Mouse (Mus musculus) embryonic facial prominence, embryonic 13.5 days (tissue): ENCODE measurements at regions not wholly inside any gene's neighbourhood (a gene's known extent, or its start where the extent isn't known, plus 50 kb on each side); places are given as distances from the start of the nearest gene placed in this dataset.
"Not testable (repeated sequence)": the region's sequence is repeated elsewhere in the genome, so short reads cannot be mapped to it uniquely, and the experiment has no call there.

Experiments
- ATAC-seq: fragments of 200-750 bp; cut with Nextera tagmentation; 2 replicates; pipeline ENCODE4 v1.8.0; 2017; ENCODE audit warnings: low read depth; ENCODE audit not compliant: insufficient number of reproducible peaks, insufficient read depth, low FRiP score, low TSS enrichment
- H3K27ac ChIP-seq: fragments of 300-500 bp; sonication (generic); 2 replicates; pipeline ENCODE4 v1.5.1; 2015; ENCODE audit warnings: moderate library complexity, mild to moderate bottlenecking, inconsistent platforms
- H3K27me3 ChIP-seq: fragments of 300-500 bp; sonication (generic); 2 replicates; pipeline ENCODE4 v1.6.1; 2015; ENCODE audit warnings: mild to moderate bottlenecking, inconsistent platforms
- H3K36me3 ChIP-seq: fragments of 300-500 bp; sonication (generic); 2 replicates; pipeline ENCODE4 v1.6.1; 2015; ENCODE audit warnings: mild to moderate bottlenecking, inconsistent platforms
- H3K4me1 ChIP-seq: fragments of 300-500 bp; sonication (generic); 2 replicates; pipeline ENCODE4 v1.6.1; 2015; ENCODE audit warnings: inconsistent platforms
- H3K4me2 ChIP-seq: fragments of 300-500 bp; sonication (generic); 2 replicates; pipeline ENCODE4 v1.6.1; 2015; ENCODE audit warnings: moderate library complexity, mild to moderate bottlenecking, inconsistent platforms
- H3K4me3 ChIP-seq: fragments of 300-500 bp; sonication (generic); 2 replicates; pipeline ENCODE4 v1.5.1; 2015; ENCODE audit warnings: mild to moderate bottlenecking, inconsistent platforms
- H3K9ac ChIP-seq: fragments of 300-500 bp; sonication (generic); 2 replicates; pipeline ENCODE4 v1.6.1; 2015; ENCODE audit warnings: mild to moderate bottlenecking, inconsistent platforms
- H3K9me3 ChIP-seq: fragments of 300-500 bp; sonication (generic); 2 replicates; pipeline ENCODE4 v1.6.1; 2016; ENCODE audit warnings: inconsistent platforms
- WGBS: fragments of 180-500 bp; shearing (Covaris S2); methylation state at CpG from one replicate; pipeline ENCODE4 v1.1.7; 2015; ENCODE audit warnings: mixed read lengths; 5-methylcytosine and 5-hydroxymethylcytosine counted together

DNA sequence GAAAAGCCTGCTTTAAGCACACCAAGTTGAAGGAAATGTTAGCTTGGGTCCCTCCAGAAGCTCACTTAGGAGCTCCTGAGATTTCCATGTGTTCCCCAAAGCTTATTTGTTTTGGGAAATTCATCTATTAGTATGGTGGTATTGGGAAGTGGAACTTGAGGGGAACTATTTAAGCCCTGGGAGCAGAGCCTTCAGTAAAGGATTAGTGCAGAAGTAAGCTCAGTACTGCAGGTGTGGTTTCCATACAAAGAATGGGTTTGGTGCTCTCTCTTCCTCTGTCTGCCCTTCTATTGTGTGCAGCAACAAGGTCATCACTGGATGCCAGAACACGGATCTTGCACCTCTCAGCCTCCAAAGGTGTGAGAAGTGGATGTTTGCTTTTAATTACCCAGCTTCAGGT is 57.2 kb downstream of the Foxa2 start:
- H3K36me3 ChIP-seq = no peaks in the 10 kb centered on the region
- H3K4me2 ChIP-seq = no peak overlapping the region
- no peak for ATAC-seq

DNA sequence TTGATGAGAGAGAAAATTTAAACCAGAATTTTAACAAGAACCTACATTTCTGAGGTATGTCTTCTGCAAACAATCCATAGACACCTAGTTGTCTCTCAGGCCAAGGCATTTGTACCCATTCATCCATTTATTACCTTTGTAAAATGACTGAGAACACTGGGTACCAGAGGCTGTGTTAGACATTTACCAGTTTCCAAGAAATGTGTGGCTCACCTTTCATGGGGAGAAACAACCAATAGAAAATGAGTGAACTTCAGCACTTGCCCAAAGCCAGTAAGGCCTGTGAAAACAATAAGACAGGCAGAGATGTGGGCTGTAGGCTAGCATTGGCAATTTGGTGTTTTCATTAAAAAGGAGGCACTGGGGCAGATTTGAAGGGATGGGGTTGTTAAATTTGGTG is 58.2 kb downstream of the Foxa2 start:
- Histone ChIP-seq H3K27me3 (no peaks in the 10 kb centered on the region), H3K4me3 (no peak overlapping the region), H3K4me1 (no peaks in the 10 kb centered on the region), H3K4me2 (no peak overlapping the region), H3K27ac (no peak overlapping the region), H3K36me3 (no peaks in the 10 kb centered on the region), H3K9me3 (no peaks in the 10 kb centered on the region), H3K9ac (no peak overlapping the region)
- ATAC-seq = no peak

More for the DNA sequence above, 57.2 kb downstream of the Foxa2 start:
- Histone ChIP-seq H3K9ac (no peak overlapping the region), H3K27ac (no peak overlapping the region), H3K4me1 (no peaks in the 10 kb centered on the region), H3K9me3 (no peaks in the 10 kb centered on the region), H3K27me3 (no peaks in the 10 kb centered on the region), H3K4me3 (no peak overlapping the region)
- WGBS = 58% methylated on average over 1 of the region's 1 CpGs

DNA sequence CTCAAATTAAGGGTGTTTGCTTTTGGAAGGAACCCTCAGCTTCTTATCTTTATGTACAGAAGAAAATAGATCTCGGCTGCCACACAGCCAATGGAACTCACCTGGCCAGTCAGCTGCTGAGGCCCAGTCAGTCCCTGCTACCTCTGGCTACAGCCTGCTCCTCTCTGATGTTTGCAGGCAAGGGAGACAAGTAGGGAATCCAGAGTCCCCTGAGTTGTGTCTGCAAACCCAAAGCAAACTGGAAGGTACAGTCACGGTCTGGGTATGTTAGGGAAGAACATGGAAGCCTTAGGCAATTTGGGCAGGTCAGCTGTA is 61.6 kb downstream of the Foxa2 start:
- Histone ChIP-seq H3K4me3 (no peak overlapping the region), H3K4me2 (no peak overlapping the region), H3K4me1 (no peaks in the 10 kb centered on the region), H3K9me3 (no peaks in the 10 kb centered on the region), H3K9ac (no peak overlapping the region), H3K27me3 (no peaks in the 10 kb centered on the region), H3K36me3 (no peaks in the 10 kb centered on the region), H3K27ac (no peak overlapping the region)
- 74% methylated on average over 2 of the region's 2 CpGs for WGBS
- ATAC-seq = no peak

DNA sequence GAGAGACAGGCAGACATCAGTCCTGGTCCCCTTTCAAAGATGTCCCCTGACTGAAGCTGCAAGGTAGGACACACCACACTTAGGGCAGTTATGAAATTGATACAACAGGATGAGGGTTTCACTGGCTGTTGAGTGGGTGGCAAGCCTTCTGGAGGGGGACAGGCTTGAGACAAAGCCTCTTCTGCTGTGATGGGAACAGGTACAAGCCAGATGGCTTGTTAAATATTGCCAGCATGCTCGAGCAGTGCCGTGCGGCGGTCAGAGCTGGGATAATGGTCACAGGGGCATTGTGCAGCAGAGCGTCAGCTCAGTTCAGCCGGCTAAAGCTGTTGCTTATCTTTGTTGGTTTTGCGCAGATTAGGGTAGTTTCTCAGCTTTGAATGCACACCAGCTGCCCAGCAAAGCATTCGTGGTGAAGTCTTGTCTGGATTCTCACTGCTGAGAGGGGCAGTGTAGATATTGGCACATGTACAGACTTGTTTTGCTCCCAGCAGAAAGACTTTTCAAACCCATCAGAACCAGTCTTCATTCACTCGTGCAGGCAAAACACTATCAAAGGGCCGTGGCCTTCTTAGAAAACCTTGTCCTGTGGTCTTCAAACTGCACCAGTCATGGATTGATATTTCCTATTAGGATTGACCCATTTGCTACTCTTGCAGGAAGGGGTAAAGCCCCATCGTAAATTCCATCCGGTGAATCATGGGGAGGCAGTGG is 62.1 kb downstream of the Foxa2 start:
- no peaks in the 10 kb centered on the region for H3K4me1 ChIP-seq
- H3K4me3 ChIP-seq = no peak overlapping the region
- H3K27me3 ChIP-seq = no peaks in the 10 kb centered on the region
- no peak overlapping the region for H3K27ac ChIP-seq
- H3K9ac ChIP-seq = no peak overlapping the region
- no peaks in the 10 kb centered on the region for H3K9me3 ChIP-seq
- H3K4me2 ChIP-seq = no peak overlapping the region
- no peak for ATAC-seq
- 73% methylated on average over 12 of the region's 12 CpGs for WGBS
- H3K36me3 ChIP-seq = no peaks in the 10 kb centered on the region

- Histone ChIP-seq H3K27me3 (no peaks in the 10 kb centered on the region), H3K36me3 (no peaks in the 10 kb centered on the region), H3K4me3 (no peak overlapping the region), H3K9me3 (no peaks in the 10 kb centered on the region), H3K4me1 (no peaks in the 10 kb centered on the region), H3K9ac (no peak overlapping the region), H3K4me2 (no peak overlapping the region), H3K27ac (no peak overlapping the region)
- ATAC-seq = no peak
- WGBS = 69% methylated on average over 6 of the region's 6 CpGs
Observed at GRCm38 (mm10) chr2:147980929-147981479, 65.8 kb downstream of the Foxa2 start.

DNA sequence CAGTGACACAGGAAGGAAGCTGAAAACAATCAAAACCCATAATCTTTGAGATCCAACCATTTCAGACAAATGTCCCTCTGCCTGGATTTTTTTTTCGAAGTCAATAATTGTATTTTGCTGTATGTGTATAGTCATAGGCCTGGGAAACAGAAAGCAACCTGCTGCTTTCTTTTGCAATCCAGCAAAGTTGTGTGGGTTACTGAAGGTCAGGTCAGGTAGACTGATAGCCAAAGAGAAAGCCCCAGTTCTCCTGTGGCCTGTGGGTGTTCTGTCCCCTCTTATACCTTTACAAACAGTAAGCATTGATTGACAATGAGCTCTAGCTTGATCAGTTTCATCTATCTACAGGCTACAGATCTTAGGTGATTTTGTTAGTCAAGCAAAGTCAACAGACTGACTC is 66.4 kb downstream of the Foxa2 start:
- Histone ChIP-seq H3K36me3 (no peaks in the 10 kb centered on the region), H3K4me3 (no peak overlapping the region), H3K9me3 (no peaks in the 10 kb centered on the region), H3K27ac (no peak overlapping the region), H3K4me1 (no peaks in the 10 kb centered on the region), H3K4me2 (no peak overlapping the region), H3K9ac (no peak overlapping the region), H3K27me3 (no peaks in the 10 kb centered on the region)
- 88% methylated on average over 1 of the region's 1 CpGs for WGBS
- no peak for ATAC-seq

DNA sequence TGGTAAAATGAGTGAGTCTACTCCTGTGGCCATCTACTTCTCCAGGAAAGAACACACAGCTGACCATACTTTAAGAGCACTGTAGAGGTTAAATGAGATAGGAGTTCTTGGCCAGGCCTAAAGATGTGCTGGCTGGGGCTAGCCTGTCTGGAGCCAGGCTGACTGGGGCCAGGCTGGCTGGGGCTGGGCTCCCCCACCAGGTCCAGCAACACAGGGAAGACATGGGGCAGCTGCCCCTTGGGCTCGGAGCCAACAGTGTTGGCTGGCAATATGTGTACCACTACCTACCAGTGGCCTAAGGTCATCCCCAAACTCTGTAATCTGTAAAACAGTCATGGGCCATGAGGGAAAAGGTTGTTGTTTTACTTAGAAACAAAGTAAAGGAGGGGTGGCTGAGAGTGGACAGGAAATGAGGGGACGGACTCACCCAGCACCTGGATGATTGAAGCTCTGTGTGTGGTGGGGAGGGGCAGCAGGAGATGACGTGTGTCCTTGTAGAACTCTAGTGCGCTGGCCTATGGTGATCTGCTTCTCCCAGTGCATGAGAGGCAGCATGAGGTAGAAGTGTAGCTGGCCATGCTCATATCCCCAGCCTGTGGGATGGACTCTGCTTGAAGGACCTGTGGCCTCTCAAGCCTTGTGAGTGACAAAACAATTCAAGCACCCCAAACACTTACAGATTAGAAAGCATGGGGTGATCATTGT is 67.0 kb downstream of the Foxa2 start:
- Histone ChIP-seq H3K9ac (no peak overlapping the region), H3K4me1 (no peaks in the 10 kb centered on the region), H3K36me3 (no peaks in the 10 kb centered on the region), H3K4me2 (no peak overlapping the region), H3K4me3 (no peak overlapping the region), H3K27ac (no peak overlapping the region), H3K27me3 (no peaks in the 10 kb centered on the region), H3K9me3 (no peaks in the 10 kb centered on the region)
- 79% methylated on average over 4 of the region's 4 CpGs for WGBS
- no peak for ATAC-seq

DNA sequence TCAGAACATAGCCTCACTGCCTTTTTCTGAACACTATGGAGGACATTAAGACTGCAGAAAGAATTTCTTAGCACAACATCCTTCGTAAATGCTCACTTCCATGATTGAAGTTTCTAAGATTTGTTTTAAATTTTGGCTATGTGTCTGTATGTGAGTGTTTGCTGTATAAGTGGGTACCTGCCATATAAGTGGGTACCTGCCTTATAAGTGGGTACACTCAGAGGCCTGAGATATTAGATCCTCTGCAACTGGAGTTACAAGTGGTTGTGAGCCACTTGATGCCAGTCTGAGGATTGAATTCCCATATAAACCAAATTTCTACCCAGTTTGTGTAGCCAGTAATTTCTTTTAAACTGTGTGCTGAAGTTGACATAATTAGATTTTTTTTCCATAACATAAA is 67.8 kb downstream of the Foxa2 start:
- Histone ChIP-seq H3K36me3 (no peaks in the 10 kb centered on the region), H3K27me3 (no peaks in the 10 kb centered on the region), H3K9me3 (no peaks in the 10 kb centered on the region), H3K4me1 (no peaks in the 10 kb centered on the region), H3K4me2 (no peak overlapping the region), H3K4me3 (no peak overlapping the region), H3K27ac (no peak overlapping the region), H3K9ac (no peak overlapping the region)
- ATAC-seq = no peak
- 76% methylated on average over 1 of the region's 1 CpGs for WGBS

GRCm38 (mm10) chr2:147974776-147975175 is 72.0 kb downstream of the Foxa2 start:
- no peaks in the 10 kb centered on the region for H3K9me3 ChIP-seq
- no peaks in the 10 kb centered on the region for H3K27me3 ChIP-seq
- H3K4me1 ChIP-seq = no peaks in the 10 kb centered on the region
- ATAC-seq = no peak
- H3K36me3 ChIP-seq = no peaks in the 10 kb centered on the region
- H3K27ac ChIP-seq = no peak overlapping the region
- H3K9ac ChIP-seq = no peak overlapping the region
- H3K4me2 ChIP-seq = no peak overlapping the region
- WGBS = 66% methylated on average over 2 of the region's 2 CpGs
- no peak overlapping the region for H3K4me3 ChIP-seq

DNA sequence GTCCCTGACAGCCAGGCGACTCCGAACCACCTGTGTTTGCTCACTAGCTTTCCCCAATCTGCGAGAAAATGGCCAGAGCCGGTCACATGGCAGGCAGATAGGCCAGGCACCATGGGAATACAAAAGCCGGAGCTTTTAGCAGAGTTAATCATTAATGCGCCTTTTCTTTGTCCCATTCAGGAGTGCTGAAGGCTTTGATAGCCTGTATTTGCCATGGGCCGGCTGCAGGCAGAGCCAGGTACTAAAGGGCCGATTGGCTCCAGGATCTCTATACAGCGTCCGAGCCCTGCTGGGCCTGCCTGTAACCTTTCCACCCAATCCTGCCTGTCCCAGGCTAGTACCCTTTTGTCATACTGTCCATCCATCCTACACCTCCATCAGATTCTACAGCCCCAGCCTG is 78.1 kb downstream of the Foxa2 start:
- no peak for ATAC-seq
- Histone ChIP-seq H3K27me3 (peaks cover 6% of the 10 kb centered on the region), H3K4me2 (no peak overlapping the region), H3K4me1 (no peaks in the 10 kb centered on the region), H3K9me3 (no peaks in the 10 kb centered on the region), H3K36me3 (no peaks in the 10 kb centered on the region), H3K9ac (no peak overlapping the region), H3K27ac (no peak overlapping the region), H3K4me3 (no peak overlapping the region)
- WGBS = 47% methylated on average over 10 of the region's 10 CpGs

- Histone ChIP-seq H3K27me3 (peaks cover 6% of the 10 kb centered on the region), H3K4me2 (no peak overlapping the region), H3K4me3 (no peak overlapping the region), H3K4me1 (no peaks in the 10 kb centered on the region), H3K27ac (no peak overlapping the region), H3K9ac (no peak overlapping the region), H3K9me3 (no peaks in the 10 kb centered on the region), H3K36me3 (no peaks in the 10 kb centered on the region)
- WGBS = 64% methylated on average over 9 of the region's 9 CpGs
- ATAC-seq = no peak
Observed at GRCm38 (mm10) chr2:147967829-147968529, 78.8 kb downstream of the Foxa2 start.

GRCm38 (mm10) chr2:147963284-147963683 is 83.5 kb downstream of the Foxa2 start:
- not testable (repeated sequence) for H3K4me2 ChIP-seq, H3K9ac ChIP-seq, H3K4me3 ChIP-seq, H3K9me3 ChIP-seq, H3K27me3 ChIP-seq, H3K36me3 ChIP-seq, H3K27ac ChIP-seq, H3K4me1 ChIP-seq, ATAC-seq
- WGBS = 85% methylated on average over 1 of the region's 1 CpGs
